Mouse (Mus musculus): ENCODE data around the gene Pdzd7. TPM values are rescaled to one million over a fixed set of nuclear protein-coding genes. Genes with fewer than 3 reads are reported as not detected.

Pdzd7 gene
- total and polyA plus RNA-seq, 2 experiments: 0.06 TPM; not detected in 1

- H3K4me1 ChIP-seq (ENCODE audit: control insufficient read depth, insufficient read depth, low read length): no peaks in the 10 kb centered on the region; the same call in 1 of the 2 replicates
- H3K4me3 ChIP-seq (ENCODE audit: insufficient read depth, low read depth, low read length): no peak overlapping the region
- TF ChIP-seq CTCF (IDR thresholded peaks at IDR 0.05; ENCODE audit: low read depth, low read length) (no peak), POLR2A (IDR thresholded peaks at IDR 0.05; ENCODE audit: extremely low read depth, insufficient read depth, low read length) (no peak)
- H3K27me3 ChIP-seq (ENCODE audit: control insufficient read depth, insufficient read depth, low read length): no peaks in the 10 kb centered on the region
- H3K9ac ChIP-seq (ENCODE audit: low read depth, low read length): no peak overlapping the region
- DNase-seq (ENCODE audit: extremely low read depth, low read depth, low spot score): no peak
- H3K79me2 ChIP-seq (ENCODE audit: control insufficient read depth, insufficient read depth, low read length): no peaks in the 10 kb centered on the region
- no peak overlapping the region for H3K27ac ChIP-seq (replicated peaks; ENCODE audit: insufficient read depth, low read depth, low read length)
- peaks cover 14% of the 10 kb centered on the region; the same call in 1 of the 2 replicates for H3K36me3 ChIP-seq (ENCODE audit: control insufficient read depth, insufficient read depth, low read length)
- 69% methylated on average over 6 of the region's 6 CpGs for WGBS
Measured at GRCm38 (mm10) chr19:45026958-45027670, 18.4 kb downstream of the Pdzd7 start.

DNA sequence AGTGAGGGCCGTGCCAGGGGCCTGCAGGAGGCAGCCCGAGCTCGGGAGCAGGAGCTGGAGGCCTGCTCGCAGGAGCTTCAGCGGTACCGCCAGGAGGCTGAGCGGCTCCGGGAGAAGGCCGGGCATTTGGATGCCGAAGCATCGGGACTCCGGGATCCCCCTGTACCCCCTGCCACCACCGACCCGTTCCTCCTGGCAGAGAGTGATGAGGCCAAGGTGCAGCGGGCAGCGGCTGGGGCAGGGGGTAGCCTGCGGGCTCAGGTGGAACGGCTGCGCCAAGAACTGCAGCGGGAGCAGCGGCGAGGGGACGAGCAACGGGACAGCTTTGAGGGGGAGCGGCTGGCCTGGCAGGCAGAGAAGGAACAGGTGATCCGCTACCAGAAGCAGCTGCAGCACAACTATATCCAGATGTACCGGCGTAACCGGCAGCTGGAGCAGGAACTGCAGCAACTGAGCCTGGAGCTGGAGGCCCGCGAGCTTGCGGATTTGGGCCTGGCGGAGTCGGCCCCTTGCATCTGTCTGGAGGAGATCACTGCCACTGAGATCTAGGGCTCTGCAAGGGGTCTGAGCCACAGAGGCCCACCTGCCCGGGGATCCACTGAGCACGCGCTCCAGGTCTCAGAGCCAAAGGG lies 19.5 kb downstream of the Pdzd7 start:
- no peak overlapping the region for H3K4me3 ChIP-seq (ENCODE audit: insufficient read depth, low read depth, low read length)
- H3K27ac ChIP-seq (replicated peaks; ENCODE audit: insufficient read depth, low read depth, low read length): no peak overlapping the region
- no peaks in the 10 kb centered on the region; the same call in 1 of the 2 replicates for H3K4me1 ChIP-seq (ENCODE audit: control insufficient read depth, insufficient read depth, low read length)
- WGBS: 97% methylated on average over 37 of the region's 37 CpGs
- no peak overlapping the region for H3K9ac ChIP-seq (ENCODE audit: low read depth, low read length)
- no peak for TF ChIP-seq CTCF (IDR thresholded peaks at IDR 0.05; ENCODE audit: low read depth, low read length)
- no peak for TF ChIP-seq POLR2A (IDR thresholded peaks at IDR 0.05; ENCODE audit: extremely low read depth, insufficient read depth, low read length)
- no peak for DNase-seq (ENCODE audit: extremely low read depth, low read depth, low spot score)
- H3K27me3 ChIP-seq (ENCODE audit: control insufficient read depth, insufficient read depth, low read length): no peaks in the 10 kb centered on the region
- 0 out of 2 replicates have a peak, but pooled peaks cover 5% of the 10 kb centered on the region for H3K79me2 ChIP-seq (ENCODE audit: control insufficient read depth, insufficient read depth, low read length)
- H3K36me3 ChIP-seq (ENCODE audit: control insufficient read depth, insufficient read depth, low read length): peaks cover 14% of the 10 kb centered on the region; the same call in 1 of the 2 replicates

GRCm38 (mm10) chr19:45024775-45025174 lies 20.7 kb downstream of the Pdzd7 start:
- Histone ChIP-seq H3K9ac (ENCODE audit: low read depth, low read length) (no peak overlapping the region), H3K36me3 (ENCODE audit: control insufficient read depth, insufficient read depth, low read length) (peaks cover 14% of the 10 kb centered on the region; the same call in 1 of the 2 replicates), H3K4me3 (ENCODE audit: insufficient read depth, low read depth, low read length) (no peak overlapping the region), H3K4me1 (ENCODE audit: control insufficient read depth, insufficient read depth, low read length) (no peaks in the 10 kb centered on the region), H3K27me3 (ENCODE audit: control insufficient read depth, insufficient read depth, low read length) (no peaks in the 10 kb centered on the region), H3K79me2 (ENCODE audit: control insufficient read depth, insufficient read depth, low read length) (0 out of 2 replicates have a peak, but pooled peaks cover 11% of the 10 kb centered on the region), H3K27ac (replicated peaks; ENCODE audit: insufficient read depth, low read depth, low read length) (no peak overlapping the region)
- DNase-seq (ENCODE audit: extremely low read depth, low read depth, low spot score): no peak
- TF ChIP-seq POLR2A (IDR thresholded peaks at IDR 0.05; ENCODE audit: extremely low read depth, insufficient read depth, low read length) (no peak), CTCF (IDR thresholded peaks at IDR 0.05; ENCODE audit: low read depth, low read length) (no peak)
- 94% methylated on average over 20 of the region's 20 CpGs for WGBS

DNA sequence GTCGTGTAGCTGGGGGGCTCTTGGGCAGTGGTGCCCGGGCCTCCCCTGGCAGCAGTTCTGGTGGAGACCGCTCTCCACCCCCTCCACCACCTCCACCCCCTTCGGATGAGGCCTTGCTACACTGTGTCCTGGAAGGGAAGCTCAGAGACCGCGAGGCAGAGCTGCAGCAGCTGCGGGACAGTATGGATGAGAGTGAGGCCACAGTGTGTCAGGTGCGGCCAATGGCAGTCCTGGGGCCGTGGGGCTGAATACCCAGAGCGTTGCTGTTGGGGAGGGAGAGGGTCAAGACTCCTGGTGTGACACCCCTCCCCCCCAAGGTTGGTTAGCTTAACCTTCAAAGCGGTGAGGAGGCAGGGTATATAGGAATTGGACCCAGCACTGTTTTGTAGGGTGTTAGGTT lies 21.5 kb downstream of the Pdzd7 start:
- no peak for TF ChIP-seq CTCF (IDR thresholded peaks at IDR 0.05; ENCODE audit: low read depth, low read length)
- TF ChIP-seq POLR2A (IDR thresholded peaks at IDR 0.05; ENCODE audit: extremely low read depth, insufficient read depth, low read length): no peak
- Histone ChIP-seq H3K9ac (ENCODE audit: low read depth, low read length) (no peak overlapping the region), H3K4me1 (ENCODE audit: control insufficient read depth, insufficient read depth, low read length) (no peaks in the 10 kb centered on the region), H3K79me2 (ENCODE audit: control insufficient read depth, insufficient read depth, low read length) (0 out of 2 replicates have a peak, but pooled peaks cover 11% of the 10 kb centered on the region), H3K27me3 (ENCODE audit: control insufficient read depth, insufficient read depth, low read length) (no peaks in the 10 kb centered on the region), H3K36me3 (ENCODE audit: control insufficient read depth, insufficient read depth, low read length) (peaks cover 14% of the 10 kb centered on the region; the same call in 1 of the 2 replicates), H3K4me3 (ENCODE audit: insufficient read depth, low read depth, low read length) (no peak overlapping the region), H3K27ac (replicated peaks; ENCODE audit: insufficient read depth, low read depth, low read length) (no peak overlapping the region)
- DNase-seq (ENCODE audit: extremely low read depth, low read depth, low spot score): no peak
- 88% methylated on average over 11 of the region's 11 CpGs for WGBS

- Histone ChIP-seq H3K27me3 (ENCODE audit: control insufficient read depth, insufficient read depth, low read length) (no peaks in the 10 kb centered on the region), H3K79me2 (ENCODE audit: control insufficient read depth, insufficient read depth, low read length) (peaks cover 16% of the 10 kb centered on the region; the same call in 1 of the 2 replicates), H3K27ac (replicated peaks; ENCODE audit: insufficient read depth, low read depth, low read length) (no peak overlapping the region), H3K9ac (ENCODE audit: low read depth, low read length) (no peak overlapping the region), H3K4me1 (ENCODE audit: control insufficient read depth, insufficient read depth, low read length) (peaks cover 7% of the 10 kb centered on the region), H3K4me3 (ENCODE audit: insufficient read depth, low read depth, low read length) (no peak overlapping the region), H3K36me3 (ENCODE audit: control insufficient read depth, insufficient read depth, low read length) (peaks cover 10% of the 10 kb centered on the region; the same call in 1 of the 2 replicates)
- 88% methylated on average over 15 of the region's 15 CpGs for WGBS
- no peak for TF ChIP-seq CTCF (IDR thresholded peaks at IDR 0.05; ENCODE audit: low read depth, low read length)
- TF ChIP-seq POLR2A (IDR thresholded peaks at IDR 0.05; ENCODE audit: extremely low read depth, insufficient read depth, low read length): no peak
- DNase-seq (ENCODE audit: extremely low read depth, low read depth, low spot score): no peak
Measured at GRCm38 (mm10) chr19:45021362-45021761, 24.2 kb downstream of the Pdzd7 start.
